7 mouse cellular contexts compared by ENCODE assay signal in the genomic region with DNA sequence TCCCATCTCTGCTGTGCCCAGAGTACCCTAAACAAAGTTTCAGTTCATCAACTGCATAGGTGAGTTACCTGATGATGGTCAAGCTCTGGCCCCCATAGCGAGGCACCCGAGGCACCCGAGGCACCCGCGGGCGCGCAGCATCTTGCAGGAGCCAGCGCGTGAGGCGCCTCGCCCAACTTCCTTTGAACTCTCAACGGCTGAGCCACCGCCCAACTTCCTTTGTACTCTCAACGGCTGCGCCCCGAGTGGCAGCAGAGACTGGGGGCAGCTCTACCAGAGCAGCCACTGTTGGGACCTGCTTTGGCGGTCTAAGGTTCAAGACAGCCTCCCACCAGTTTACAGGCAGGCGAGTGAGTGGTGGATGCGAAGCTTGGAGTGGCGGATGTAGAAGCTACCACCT. TPM values are rescaled to one million over a fixed set of nuclear protein-coding genes. Genes with fewer than 3 reads are reported as not detected.
A peak's percentile ranks its signal among the peaks of the same experiment; 100 is the strongest.
DNase-seq lines count a peak whose midpoint lies in the region; ATAC-seq and TF ChIP-seq lines count a peak whose summit lies in the region.
"Not testable (repeated sequence)": the region's sequence is repeated elsewhere in the genome, so short reads cannot be mapped to it uniquely, and the experiment has no call there.

Dnah8 (plus strand) TSS at position 223 of the 400 bp plus-strand sequence.

- not testable (repeated sequence) for TF ChIP-seq CTCF in stomach, postnatal 0 days (IDR thresholded peaks at IDR 0.05; ENCODE audit: low read depth)

- in situ Hi-C loops in ES-E14 (cut with MboI; ENCODE audit: low sequenced_read_pairs in 2 of 2, unreplicated experiment in 2 of 2), result not testable (repeated sequence)

- not testable (repeated sequence) for H3K36me3 ChIP-seq in ES-E14 (ENCODE audit: control insufficient read depth, insufficient read depth, low read length, poor library complexity, severe bottlenecking); liver, embryonic 13.5 days; lung, embryonic 16.5 days (ENCODE audit: control insufficient read depth, insufficient read depth, low read length); stomach, postnatal 0 days (ENCODE audit: control insufficient read depth, insufficient read depth, low read length)

- H3K4me2 ChIP-seq in liver, embryonic 13.5 days, result 0 out of 2 replicates have a peak within 1 kb of the TSS, but pooled peaks have one; percentile 28
- not testable (repeated sequence) for H3K4me2 ChIP-seq in lung, embryonic 16.5 days (ENCODE audit: low read depth, low read length); stomach, postnatal 0 days (replicated peaks; ENCODE audit: low read depth)

- no CpG with 5 or more reads among the region's 20 CpGs for WGBS in liver, embryonic 13.5 days (ENCODE audit: insufficient replicate concordance)
- no CpG with 5 or more reads among the region's 20 CpGs for WGBS in lung, embryonic 16.5 days
- no CpG with 5 or more reads among the region's 20 CpGs for WGBS in stomach, postnatal 0 days

- TF ChIP-seq EP300 in stomach, postnatal 0 days (optimal IDR thresholded peaks at IDR 0.05), result not testable (repeated sequence)

- H3K4me1 ChIP-seq in ES-E14 (ENCODE audit: control insufficient read depth in 2 of 2, insufficient read depth in 2 of 2, low read length in 2 of 2, poor library complexity in 1 of 2); liver, embryonic 13.5 days (replicated peaks); lung, embryonic 16.5 days (replicated peaks; ENCODE audit: control insufficient read depth, insufficient read depth, low read length); stomach, postnatal 0 days (replicated peaks; ENCODE audit: control insufficient read depth, insufficient read depth): not testable (repeated sequence)

- not testable (repeated sequence) for H3K27me3 ChIP-seq in liver, embryonic 13.5 days; lung, embryonic 16.5 days (ENCODE audit: control insufficient read depth, insufficient read depth, low read depth, low read length); stomach, postnatal 0 days (ENCODE audit: control insufficient read depth, insufficient read depth, low read length)

- ATAC-seq in common myeloid progenitor, adult 5-6 weeks (replicated peaks; ENCODE audit: low read depth, poor library complexity, severe bottlenecking), result peak; percentile 81
- peak; percentile 67 for ATAC-seq in inflammation-experienced regulatory T-cells, adult 6 months
- ATAC-seq in liver, embryonic 13.5 days (ENCODE audit: low read depth), result peak; percentile 73
- 0 out of 2 replicates have a peak, but pooled peaks have one; percentile 45 for ATAC-seq in lung, embryonic 16.5 days (ENCODE audit: low read depth)
- ATAC-seq in monocyte, adult 5-6 weeks (replicated peaks; ENCODE audit: insufficient number of reproducible peaks, low FRiP score, low TSS enrichment, poor library complexity, severe bottlenecking), result peak; percentile 44
- ATAC-seq in stomach, postnatal 0 days (ENCODE audit: low FRiP score, low TSS enrichment), result peak; percentile 57; the same call in 1 of the 2 replicates

- DNase-seq in ES-E14 (ENCODE audit: low read depth, low spot score); liver, embryonic 13.5 days; stomach, postnatal 0 days (ENCODE audit: low spot score): not testable (repeated sequence)

- peak within 1 kb of the TSS in 1 of 2 experiments; percentile 6; a peak in 1 of 4 replicates for H3K4me3 ChIP-seq in ES-E14 (ENCODE audit: insufficient read depth in 1 of 2, low read depth in 1 of 2, low read length in 2 of 2, poor library complexity in 1 of 2, severe bottlenecking in 1 of 2)
- not testable (repeated sequence) for H3K4me3 ChIP-seq in liver, embryonic 13.5 days (replicated peaks); lung, embryonic 16.5 days (ENCODE audit: low read length); stomach, postnatal 0 days (ENCODE audit: low read depth, low read length)

- not testable (repeated sequence) for H3K9ac ChIP-seq in ES-E14 (ENCODE audit: insufficient read depth, low read depth, low read length, poor library complexity, severe bottlenecking); liver, embryonic 13.5 days; lung, embryonic 16.5 days (ENCODE audit: low read length); stomach, postnatal 0 days (ENCODE audit: low read length)

- H3K27ac ChIP-seq in ES-E14 (ENCODE audit: insufficient read depth, low read depth, low read length, poor library complexity, severe bottlenecking); liver, embryonic 13.5 days; lung, embryonic 16.5 days (ENCODE audit: low read length); stomach, postnatal 0 days (replicated peaks): not testable (repeated sequence)

- not testable (repeated sequence) for H3K9me3 ChIP-seq in ES-E14 (ENCODE audit: control insufficient read depth, insufficient read depth, low read depth, low read length); liver, embryonic 13.5 days (replicated peaks); lung, embryonic 16.5 days (ENCODE audit: control insufficient read depth, low read length); stomach, postnatal 0 days (ENCODE audit: control insufficient read depth, low read length)

RNA-seq across cellular contexts. Expression of gene Dnah8, which starts in this region (rescaled TPM):
- 19.5 and 28.0 TPM in 2 replicates for total RNA-seq in ES-E14 (2012; rRNA removed)
- total RNA-seq in common myeloid progenitor, adult 5-6 weeks (2017), result 27.9 and 50.6 TPM in 2 replicates
- 10 to 100 TPM; 18.6 to 20.0 (median 19.2) TPM for polyA plus RNA-seq in inflammation-experienced regulatory T-cells, adult 6 months (2017; shearing (Covaris generic))
- polyA plus RNA-seq in liver, embryonic 13.5 days (2015; fragmentation: Nextera tagmentation; extraction: Ambion mirVana), result 1.4 and 1.5 TPM in 2 replicates
- polyA plus RNA-seq in lung, embryonic 16.5 days (2015; fragmentation: Nextera tagmentation; extraction: Ambion mirVana), result 8.8 and 9.2 TPM in 2 replicates
- 6.8 to 31.9 TPM (median 10.6 TPM) in 3 replicates for total RNA-seq in monocyte, adult 5-6 weeks (2017)
- polyA plus RNA-seq in stomach, postnatal 0 days (2015; fragmentation: Nextera tagmentation; extraction: Ambion mirVana), result 0.47 and 0.92 TPM in 2 replicates

Comparison
In these comparisons a context has a peak if more than half of its experiments do, and no peak if none do; other contexts are left out.
1. Peak in ATAC-seq in stomach, postnatal 0 days; RNA of the gene not detected or under 1 TPM.